Mouse (Mus musculus) forebrain, embryonic 11.5 days (tissue): ENCODE measurements around the gene Vmn2r23. TPM values are rescaled to one million over a fixed set of nuclear protein-coding genes. Genes with fewer than 3 reads are reported as not detected.
"Not testable (repeated sequence)": the region's sequence is repeated elsewhere in the genome, so short reads cannot be mapped to it uniquely, and the experiment has no call there.

ENCODE experiments used
- ATAC-seq: fragments of 200-750 bp; cut with Nextera tagmentation; replicated peaks from 2 replicates; pipeline ENCODE4 v1.8.0; 2017; ENCODE audit warnings: moderate TSS enrichment; ENCODE audit not compliant: low FRiP score
- DNase-seq: peaks from one replicate; pipeline ENCODE4 v3.0.0-alpha.2; 2017; ENCODE audit warnings: low spot score
- H3K27ac ChIP-seq: fragments of 300-500 bp; sonication (generic); 2 replicates; pipeline ENCODE4 v1.5.1; 2014; ENCODE audit warnings: low read depth, low read length
- H3K27me3 ChIP-seq: fragments of 300-500 bp; sonication (generic); 2 replicates; pipeline ENCODE4 v1.6.1; 2014; ENCODE audit warnings: mild to moderate bottlenecking, low read length, mixed read lengths; ENCODE audit not compliant: control insufficient read depth, insufficient read depth
- H3K36me3 ChIP-seq: fragments of 300-500 bp; sonication (generic); 2 replicates; pipeline ENCODE4 v1.6.1; 2014; ENCODE audit warnings: mild to moderate bottlenecking, low read length, moderate library complexity, mixed read lengths; ENCODE audit not compliant: control insufficient read depth, insufficient read depth
- H3K4me1 ChIP-seq: fragments of 300-500 bp; sonication (generic); replicated peaks from 2 replicates; pipeline ENCODE4 v1.6.1; 2014; ENCODE audit warnings: low read length, mixed read lengths; ENCODE audit not compliant: control insufficient read depth, insufficient read depth
- H3K4me2 ChIP-seq: fragments of 300-500 bp; sonication (generic); 2 replicates; pipeline ENCODE4 v1.6.1; 2014; ENCODE audit warnings: low read depth, mild to moderate bottlenecking, low read length, moderate library complexity, mixed read lengths; ENCODE audit not compliant: severe bottlenecking
- H3K4me3 ChIP-seq: fragments of 300-500 bp; sonication (generic); 2 replicates; pipeline ENCODE4 v1.5.1; 2014; ENCODE audit warnings: low read depth, low read length
- H3K9ac ChIP-seq: fragments of 300-500 bp; sonication (generic); 2 replicates; pipeline ENCODE4 v1.6.1; 2014; ENCODE audit warnings: low read length
- H3K9me3 ChIP-seq: fragments of 300-500 bp; sonication (generic); 2 replicates; pipeline ENCODE4 v1.6.1; 2016; ENCODE audit warnings: low read length, mixed read lengths; ENCODE audit not compliant: control insufficient read depth
- WGBS: fragments of 180-500 bp; shearing (Covaris S2); extraction: QIAGEN DNeasy Blood & Tissue Kit; methylation state at CpG from one replicate; pipeline ENCODE4 v1.1.7; 2014; 5-methylcytosine and 5-hydroxymethylcytosine counted together
- polyA plus RNA-seq: library from polyadenylated mRNA; unstranded; fragments of >200 nt; fragmentation: Nextera tagmentation; extraction: Ambion mirVana; gene quantifications from 2 replicates; pipeline ENCODE4 v1.2.1, GENCODE M21; 2014

Vmn2r23 gene
- polyA plus RNA-seq = not detected in 2 replicates

DNA sequence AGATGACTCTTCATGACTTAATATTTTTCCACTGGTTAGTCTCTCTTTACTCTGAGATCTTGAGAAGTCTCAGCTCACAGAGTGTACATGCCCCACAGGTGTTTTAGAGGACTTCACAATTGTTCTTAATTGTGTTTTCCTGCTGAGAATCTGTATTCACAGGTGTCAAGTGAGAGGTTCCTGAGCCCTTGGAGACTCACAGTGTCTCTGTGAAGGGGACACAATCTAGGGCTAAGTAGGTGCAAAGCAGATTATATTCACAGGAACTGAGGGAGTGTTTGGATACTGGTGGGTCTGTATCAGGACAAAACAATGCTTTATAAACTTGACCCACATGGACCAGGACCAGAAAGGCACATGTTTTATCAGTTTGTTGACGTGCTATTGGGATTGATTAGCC lies at the start of gene Vmn2r23:
Gene Vmn2r23, plus strand, starts transcription at position 301 of the 400 bp plus-strand sequence.
- Histone ChIP-seq H3K4me1 (no peaks in the 10 kb centered on the region; the same call in 1 of the 2 replicates), H3K4me3 (no peak within 1 kb of the TSS), H3K9me3 (no peaks in the 10 kb centered on the region), H3K27ac (no peak within 1 kb of the TSS), H3K4me2 (no peak within 1 kb of the TSS), H3K9ac (no peak within 1 kb of the TSS), H3K27me3 (no peaks in the 10 kb centered on the region), H3K36me3 (no peaks in the 10 kb centered on the region)
- ATAC-seq (no peak), DNase-seq (no peak)
- 79% methylated on average over 1 of the region's 1 CpGs for whole genome bisulfite sequencing

DNA sequence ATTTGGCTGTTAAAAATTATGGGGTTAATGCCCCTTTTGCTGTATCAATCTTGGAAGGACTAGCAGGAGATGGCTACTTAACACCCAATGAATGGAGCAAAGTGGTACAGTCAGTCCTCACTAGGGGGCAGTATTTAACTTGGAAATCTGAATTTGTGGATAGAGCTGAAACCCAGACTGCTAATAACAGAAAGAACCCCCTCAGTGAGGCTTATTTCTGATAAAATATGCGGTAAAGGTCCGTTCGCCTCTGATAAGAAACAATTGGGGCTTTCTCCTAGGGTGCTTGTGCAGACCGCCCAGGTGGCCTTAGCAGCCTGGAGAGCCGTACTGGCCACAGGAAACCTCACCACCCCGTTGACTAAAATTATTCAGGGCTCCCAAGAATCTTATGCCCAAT lies 45.4 kb upstream of the Vmn2r23 start:
- Histone ChIP-seq H3K9ac (no peak overlapping the region), H3K27ac (no peak overlapping the region), H3K36me3 (no peaks in the 10 kb centered on the region), H3K9me3 (no peaks in the 10 kb centered on the region), H3K4me2 (no peak overlapping the region), H3K27me3 (no peaks in the 10 kb centered on the region), H3K4me3 (no peak overlapping the region), H3K4me1 (no peaks in the 10 kb centered on the region)
- DNase-seq (no peak), ATAC-seq (no peak)
- 67% methylated on average over 6 of the region's 6 CpGs for WGBS

DNA sequence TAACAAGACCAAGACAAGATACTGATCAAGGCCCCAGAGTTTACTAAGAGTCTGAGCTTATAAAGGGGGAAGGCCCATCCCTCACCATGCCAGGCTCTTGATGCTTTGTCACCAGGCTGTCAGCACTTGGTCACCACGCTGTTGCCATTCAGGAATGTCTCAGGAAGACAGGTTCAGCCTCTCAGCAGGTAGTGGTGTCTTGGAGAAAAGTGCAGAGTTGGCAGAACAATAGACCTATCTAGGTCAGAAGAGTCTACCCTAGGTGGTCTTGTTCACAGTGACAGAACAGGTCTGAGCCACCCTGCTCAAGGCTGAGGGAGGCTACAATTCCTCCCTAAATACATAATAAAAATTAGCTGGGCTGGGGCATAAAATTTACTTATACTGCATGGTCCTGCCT lies 5.8 kb upstream of the Vmn2r23 start:
- ATAC-seq = peak; percentile 24; the same call in 1 of the 2 replicates
- H3K4me1 ChIP-seq, H3K9me3 ChIP-seq, H3K9ac ChIP-seq, H3K4me2 ChIP-seq, H3K4me3 ChIP-seq, H3K36me3 ChIP-seq, H3K27me3 ChIP-seq, H3K27ac ChIP-seq, DNase-seq: not testable (repeated sequence)
- WGBS = 16% methylated on average over 1 of the region's 1 CpGs

DNA sequence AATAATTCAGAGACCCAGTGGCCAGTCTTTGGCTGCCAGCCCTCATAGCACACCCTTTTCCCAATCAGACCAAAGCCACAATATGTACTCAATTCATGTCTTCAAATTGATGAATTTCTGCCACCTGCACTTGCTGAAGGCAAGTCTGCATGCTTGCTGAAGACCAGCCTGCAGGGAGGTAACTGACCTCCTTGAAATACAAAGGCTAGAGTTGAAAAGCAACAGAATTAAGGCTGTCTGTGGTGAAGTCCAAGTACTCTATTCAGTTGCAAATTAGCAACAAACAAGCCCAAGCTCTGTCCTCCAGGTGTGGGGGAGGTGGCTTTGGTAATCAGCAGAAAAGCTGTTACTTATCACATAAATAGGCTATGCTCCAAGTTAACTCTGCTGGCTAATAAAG lies 5.3 kb upstream of the Vmn2r23 start:
- Histone ChIP-seq H3K9ac (no peak overlapping the region), H3K27ac (no peak overlapping the region), H3K36me3 (no peaks in the 10 kb centered on the region), H3K4me3 (no peak overlapping the region), H3K4me1 (peaks cover 3% of the 10 kb centered on the region), H3K4me2 (no peak overlapping the region), H3K27me3 (no peaks in the 10 kb centered on the region), H3K9me3 (no peaks in the 10 kb centered on the region)
- DNase-seq (no peak), ATAC-seq (peak; percentile 69; the same call in 1 of the 2 replicates)

DNA sequence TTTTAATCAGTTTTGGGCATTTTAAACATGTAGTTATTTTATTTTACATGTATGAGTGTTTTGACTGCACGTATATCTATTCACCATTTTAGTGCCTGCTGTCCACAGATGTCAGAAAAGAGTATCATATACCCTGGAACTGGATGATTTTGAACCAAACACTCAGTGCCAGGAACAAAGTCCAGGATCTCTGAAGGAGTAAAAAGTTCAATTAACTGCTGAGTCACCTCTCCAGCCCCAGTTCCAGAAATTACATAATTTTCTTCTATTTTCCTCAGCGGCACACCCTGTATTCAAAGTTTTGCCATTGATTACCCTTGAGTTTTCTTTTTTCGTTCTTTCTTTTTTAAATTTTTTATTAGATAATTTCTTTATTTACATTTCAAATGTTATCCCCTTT lies 67.6 kb downstream of the Vmn2r23 start:
- ATAC-seq = no peak
- WGBS = 94% methylated on average over 3 of the region's 3 CpGs
- H3K9me3 ChIP-seq = no peaks in the 10 kb centered on the region
- H3K9ac ChIP-seq = no peak overlapping the region
- no peak overlapping the region for H3K4me3 ChIP-seq
- H3K4me1 ChIP-seq = no peaks in the 10 kb centered on the region
- no peak overlapping the region for H3K4me2 ChIP-seq
- no peaks in the 10 kb centered on the region for H3K36me3 ChIP-seq
- DNase-seq = no peak
- no peaks in the 10 kb centered on the region for H3K27me3 ChIP-seq
- no peak overlapping the region for H3K27ac ChIP-seq

DNA sequence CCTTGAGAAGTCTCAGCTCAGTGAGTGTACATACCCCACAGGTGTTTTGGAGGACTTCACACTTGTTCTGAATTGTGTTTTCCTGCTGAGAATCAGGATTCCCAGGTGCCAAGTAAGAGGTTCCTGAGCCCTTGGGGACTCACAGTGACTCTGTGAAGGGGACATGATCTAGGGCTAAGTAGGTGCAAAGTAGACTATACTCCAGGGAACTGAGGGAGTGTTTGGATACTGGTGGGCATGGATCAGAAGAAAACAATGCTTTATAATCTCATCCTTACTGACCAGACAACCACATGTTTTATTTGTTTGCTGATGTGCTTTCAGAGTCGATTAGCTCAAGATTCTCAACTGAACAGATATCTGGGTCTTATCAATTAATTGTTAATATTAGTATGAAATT lies 76.1 kb downstream of the Vmn2r23 start, which contains the start of gene Vmn2r24:
Gene Vmn2r24, plus strand, starts transcription at position 301 of the 400 bp plus-strand sequence.
- no peaks in the 10 kb centered on the region for H3K27me3 ChIP-seq
- H3K4me2 ChIP-seq = no peak within 1 kb of the TSS
- H3K9me3 ChIP-seq = no peaks in the 10 kb centered on the region
- no peaks in the 10 kb centered on the region for H3K4me1 ChIP-seq
- ATAC-seq = no peak
- no peak within 1 kb of the TSS for H3K9ac ChIP-seq
- no peak within 1 kb of the TSS for H3K27ac ChIP-seq
- WGBS = 84% methylated on average over 1 of the region's 1 CpGs
- DNase-seq = no peak
- H3K4me3 ChIP-seq = no peak within 1 kb of the TSS
- H3K36me3 ChIP-seq = no peaks in the 10 kb centered on the region

DNA sequence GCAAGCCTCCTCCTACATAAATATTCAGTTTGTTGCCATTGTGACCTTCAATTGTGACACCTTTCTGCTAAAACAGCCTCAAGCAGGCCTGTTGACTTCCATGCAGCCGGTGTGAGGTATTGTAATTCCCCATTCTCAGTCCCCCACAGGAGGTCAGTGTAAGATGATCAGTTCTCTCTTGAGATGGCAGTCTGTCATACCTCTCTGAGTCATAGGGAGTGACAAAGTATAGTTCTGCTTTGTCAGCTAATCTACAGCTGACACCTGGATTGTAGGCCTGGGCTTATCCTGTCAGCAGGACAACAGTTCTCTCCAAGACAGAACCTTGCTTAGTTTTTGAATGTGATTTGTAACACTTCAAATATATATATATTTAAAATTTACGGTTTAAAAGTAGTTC lies 82.4 kb downstream of the Vmn2r23 start:
- WGBS = 68% methylated on average over 2 of the region's 2 CpGs
- H3K36me3 ChIP-seq = no peaks in the 10 kb centered on the region
- H3K27ac ChIP-seq = no peak overlapping the region
- ATAC-seq (no peak), DNase-seq (no peak)
- H3K4me1 ChIP-seq = no peaks in the 10 kb centered on the region
- H3K4me3 ChIP-seq = no peak overlapping the region
- H3K27me3 ChIP-seq = no peaks in the 10 kb centered on the region
- H3K4me2 ChIP-seq = no peak overlapping the region
- no peaks in the 10 kb centered on the region for H3K9me3 ChIP-seq
- H3K9ac ChIP-seq = no peak overlapping the region

DNA sequence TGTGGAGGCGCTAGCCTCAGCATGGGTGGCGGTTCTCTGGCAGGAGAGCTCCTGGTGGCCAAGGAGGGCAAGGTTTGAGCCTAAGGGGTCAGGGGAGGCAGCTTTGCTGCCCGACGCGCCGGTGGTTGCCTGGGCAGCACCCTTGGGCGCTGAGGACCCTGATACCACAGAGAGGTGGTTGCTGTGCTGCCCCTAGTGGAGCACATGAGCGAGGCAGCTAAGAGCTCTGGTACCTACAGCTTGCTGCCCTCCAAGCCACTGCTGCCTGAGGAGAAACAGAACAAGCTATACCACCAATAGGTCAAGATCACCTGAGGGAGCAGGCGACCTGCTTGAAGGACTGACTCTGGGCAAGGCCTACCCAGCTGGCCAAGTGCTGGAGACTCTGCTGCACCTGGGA lies 91.3 kb downstream of the Vmn2r23 start:
- no peak for ATAC-seq
- Histone ChIP-seq H3K27me3 (no peaks in the 10 kb centered on the region), H3K4me3 (no peak overlapping the region), H3K36me3 (no peaks in the 10 kb centered on the region), H3K9ac (no peak overlapping the region), H3K4me2 (no peak overlapping the region), H3K4me1 (no peaks in the 10 kb centered on the region), H3K27ac (no peak overlapping the region), H3K9me3 (no peaks in the 10 kb centered on the region)
- no peak for DNase-seq
- WGBS = 37% methylated on average over 9 of the region's 9 CpGs
